Mouse (Mus musculus) liver, embryonic 14.5 days (tissue): ENCODE measurements around the gene Lrp1. TPM values are rescaled to one million over a fixed set of nuclear protein-coding genes. Genes with fewer than 3 reads are reported as not detected.

ENCODE experiments used
- ATAC-seq: fragments of 200-750 bp; cut with Nextera tagmentation; 2 replicates; pipeline ENCODE4 v1.8.0; 2017; ENCODE audit warnings: moderate number of reproducible peaks, mild to moderate bottlenecking, moderate library complexity; ENCODE audit not compliant: insufficient read depth
- DNase-seq, 3 experiments: peaks; one replicate each; pipeline ENCODE4 v3.0.0-alpha.2; 2012 to 2013; ENCODE audit warnings: low read depth in 3 of 3, low spot score in 3 of 3
- H3K27ac ChIP-seq: fragments of 300-500 bp; sonication (generic); 2 replicates; pipeline ENCODE4 v1.5.1; 2014; ENCODE audit warnings: moderate library complexity, mild to moderate bottlenecking, control low read depth, inconsistent platforms
- H3K27me3 ChIP-seq: fragments of 300-500 bp; sonication (generic); 2 replicates; pipeline ENCODE4 v1.6.1; 2014; ENCODE audit warnings: mild to moderate bottlenecking, low read length, moderate library complexity; ENCODE audit not compliant: control insufficient read depth, insufficient read depth
- H3K36me3 ChIP-seq: fragments of 300-500 bp; sonication (generic); replicated peaks from 2 replicates; pipeline ENCODE4 v1.6.1; 2014; ENCODE audit warnings: low read depth; ENCODE audit not compliant: control insufficient read depth, insufficient read depth
- H3K4me1 ChIP-seq, 2 experiments: fragments of 200-500 bp in 1 of 2; fragments of 300-500 bp in 1 of 2; sonication (generic) in 1 of 2; replicated peaks; 2 replicates each; pipeline ENCODE4 v1.6.1; 2012 to 2014; ENCODE audit warnings: antibody characterized with exemption in 1 of 2, inconsistent platforms in 1 of 2, low read length in 1 of 2; ENCODE audit not compliant: control insufficient read depth in 2 of 2, insufficient read depth in 2 of 2
- H3K4me2 ChIP-seq: fragments of 300-500 bp; sonication (generic); 2 replicates; pipeline ENCODE4 v1.6.1; 2014; ENCODE audit warnings: low read depth, mild to moderate bottlenecking, control low read depth, moderate library complexity
- H3K4me3 ChIP-seq, 2 experiments: fragments of 200-500 bp in 1 of 2; fragments of 300-500 bp in 1 of 2; sonication (generic) in 1 of 2; 2 replicates each; pipeline ENCODE4 v1.5.1; 2012 to 2014; ENCODE audit warnings: low read depth in 2 of 2, low read length in 2 of 2, mild to moderate bottlenecking in 2 of 2, control low read depth in 1 of 2, inconsistent platforms in 1 of 2, moderate library complexity in 1 of 2; ENCODE audit not compliant: insufficient read depth in 1 of 2
- H3K9ac ChIP-seq: fragments of 300-500 bp; sonication (generic); replicated peaks from 2 replicates; pipeline ENCODE4 v1.6.1; 2014; ENCODE audit warnings: mild to moderate bottlenecking, control low read depth, moderate library complexity
- H3K9me3 ChIP-seq: fragments of 300-500 bp; sonication (generic); 2 replicates; pipeline ENCODE4 v1.6.1; 2016; ENCODE audit warnings: low read length, mixed read lengths; ENCODE audit not compliant: control insufficient read depth
- CTCF ChIP-seq: IDR thresholded peaks from 2 replicates; pipeline ENCODE4 v1.5.1; 2016; ENCODE audit warnings: antibody characterized with exemption, low read depth, control low read depth
- EP300 ChIP-seq: IDR thresholded peaks from 2 replicates; pipeline ENCODE4 v1.6.1; 2016; ENCODE audit warnings: antibody characterized with exemption, low read depth
- WGBS: fragments of 180-500 bp; shearing (Covaris S2); extraction: QIAGEN DNeasy Blood & Tissue Kit; methylation state at CpG from one replicate; pipeline ENCODE4 v1.1.7; 2014; ENCODE audit not compliant: insufficient replicate concordance; 5-methylcytosine and 5-hydroxymethylcytosine counted together
- polyA plus RNA-seq, 2 experiments: library from polyadenylated mRNA; depleted of rRNA in 1 of 2; stranded (reverse) in 1 of 2; unstranded in 1 of 2; fragments of >200 nt; fragmentation: Nextera tagmentation in 1 of 2; extraction: Ambion mirVana in 1 of 2; gene quantifications; 2 replicates each; pipeline versions ENCODE4 v1.2.1 to v1.2.3; 2012 to 2014

Gene Lrp1
- polyA plus RNA-seq, 2 experiments = 13.2 to 18.2 TPM

DNA sequence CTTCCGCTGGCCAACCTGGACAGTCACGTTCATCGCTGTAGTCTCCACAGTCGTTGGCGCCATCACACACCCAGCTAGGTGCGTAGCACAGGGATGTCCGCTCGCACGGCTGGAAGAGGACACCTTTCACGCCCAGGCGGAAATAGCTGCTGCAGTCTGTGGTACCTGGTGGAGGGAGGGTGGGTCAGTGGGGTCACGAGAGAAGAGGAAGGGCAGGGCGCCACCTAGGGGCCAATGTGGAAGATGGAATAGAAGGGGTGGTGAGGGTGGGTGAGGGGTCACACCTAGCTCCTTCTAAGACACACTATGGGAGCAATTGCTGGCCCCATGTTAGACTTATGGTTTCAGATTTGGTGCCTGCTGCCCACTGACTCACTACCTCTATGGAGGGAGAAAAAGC, 63.6 kb downstream of the Lrp1 start:
- H3K4me3 ChIP-seq = no peak overlapping the region
- TF ChIP-seq EP300 = no peak
- peak; percentile 53 for TF ChIP-seq CTCF
- H3K27me3 ChIP-seq = no peaks in the 10 kb centered on the region
- no peaks in the 10 kb centered on the region; the same call in 1 of the 2 replicates for H3K36me3 ChIP-seq
- 75% methylated on average over 13 of the region's 13 CpGs for WGBS
- H3K27ac ChIP-seq = no peak overlapping the region
- DNase-seq = no peak
- ATAC-seq = no peak
- no peak overlapping the region for H3K9ac ChIP-seq
- no peaks in the 10 kb centered on the region for H3K9me3 ChIP-seq
- no peaks in the 10 kb centered on the region for H3K4me1 ChIP-seq
- no peak overlapping the region for H3K4me2 ChIP-seq

- H3K27ac ChIP-seq = no peak overlapping the region
- no peaks in the 10 kb centered on the region for H3K9me3 ChIP-seq
- 66% methylated on average over 18 of the region's 18 CpGs for WGBS
- no peaks in the 10 kb centered on the region; the same call in 1 of the 2 replicates for H3K36me3 ChIP-seq
- H3K9ac ChIP-seq = no peak overlapping the region
- no peaks in the 10 kb centered on the region for H3K4me1 ChIP-seq
- peak in 1 of 3 experiments; percentile 25 for DNase-seq
- no peak overlapping the region for H3K4me3 ChIP-seq
- H3K27me3 ChIP-seq = no peaks in the 10 kb centered on the region
- ATAC-seq = no peak
- TF ChIP-seq CTCF = peak; percentile 94
- no peak for TF ChIP-seq EP300
- H3K4me2 ChIP-seq = no peak overlapping the region
These were observed 65.2 kb downstream of the Lrp1 start for GRCm38 (mm10) chr10:127555703-127556102.

GRCm38 (mm10) chr10:127549892-127550291, 71.1 kb downstream of the Lrp1 start:
- Histone ChIP-seq H3K27me3 (no peaks in the 10 kb centered on the region), H3K4me2 (no peak overlapping the region), H3K9ac (no peak overlapping the region), H3K9me3 (no peaks in the 10 kb centered on the region), H3K4me3 (no peak overlapping the region), H3K27ac (no peak overlapping the region), H3K36me3 (no peaks in the 10 kb centered on the region; the same call in 1 of the 2 replicates), H3K4me1 (no peaks in the 10 kb centered on the region)
- TF ChIP-seq CTCF (no peak), EP300 (no peak)
- 73% methylated on average over 17 of the region's 17 CpGs for WGBS
- ATAC-seq (no peak), DNase-seq (no peak)

GRCm38 (mm10) chr10:127548236-127548635, 72.7 kb downstream of the Lrp1 start:
- ATAC-seq (no peak), DNase-seq (no peak)
- H3K9me3 ChIP-seq = no peaks in the 10 kb centered on the region
- H3K36me3 ChIP-seq = no peaks in the 10 kb centered on the region
- WGBS = 85% methylated on average over 15 of the region's 15 CpGs
- no peak for TF ChIP-seq EP300
- TF ChIP-seq CTCF = no peak
- H3K4me3 ChIP-seq = no peak overlapping the region
- no peaks in the 10 kb centered on the region for H3K27me3 ChIP-seq
- no peak overlapping the region for H3K27ac ChIP-seq
- H3K9ac ChIP-seq = no peak overlapping the region
- H3K4me1 ChIP-seq = no peaks in the 10 kb centered on the region
- no peak overlapping the region for H3K4me2 ChIP-seq

GRCm38 (mm10) chr10:127546505-127546904, 74.4 kb downstream of the Lrp1 start:
- WGBS = 75% methylated on average over 7 of the region's 7 CpGs
- ATAC-seq = no peak

More at GRCm38 (mm10) chr10:127546505-127546904, 74.4 kb downstream of the Lrp1 start:
- H3K4me1 ChIP-seq = no peaks in the 10 kb centered on the region
- H3K36me3 ChIP-seq = no peaks in the 10 kb centered on the region
- no peaks in the 10 kb centered on the region for H3K9me3 ChIP-seq
- no peak overlapping the region for H3K4me2 ChIP-seq
- no peaks in the 10 kb centered on the region for H3K27me3 ChIP-seq
- TF ChIP-seq EP300 = no peak
- peak; percentile 37 for TF ChIP-seq CTCF
- no peak for DNase-seq
- no peak overlapping the region for H3K27ac ChIP-seq
- H3K9ac ChIP-seq = no peak overlapping the region
- H3K4me3 ChIP-seq = no peak overlapping the region
